Mouse (Mus musculus) embryonic fibroblast, embryonic 13.5 days (primary cell): Measurements from ENCODE around the gene Cd247. TPM values are rescaled to one million over a fixed set of nuclear protein-coding genes. Genes with fewer than 3 reads are reported as not detected.

Source experiments
- H3K27ac ChIP-seq: 2 replicates; pipeline ENCODE4 v1.5.1; 2012; ENCODE audit warnings: low read length, control low read depth, inconsistent platforms; ENCODE audit not compliant: insufficient read depth
- H3K4me1 ChIP-seq: 2 replicates; pipeline ENCODE4 v1.6.1; 2011; ENCODE audit warnings: low read length; ENCODE audit not compliant: control insufficient read depth, insufficient read depth
- H3K4me3 ChIP-seq: 2 replicates; pipeline ENCODE4 v1.5.1; 2011; ENCODE audit warnings: mild to moderate bottlenecking, control low read depth, low read length; ENCODE audit not compliant: insufficient read depth
- CTCF ChIP-seq: IDR thresholded peaks from 2 replicates; pipeline ENCODE4 v1.5.1; 2011; ENCODE audit warnings: mild to moderate bottlenecking, control low read depth, low read length, moderate library complexity, borderline replicate concordance; ENCODE audit not compliant: insufficient read depth
- POLR2A ChIP-seq: IDR thresholded peaks from 2 replicates; pipeline ENCODE4 v1.6.1; 2011; ENCODE audit warnings: low read depth, mild to moderate bottlenecking, control low read depth, low read length, moderate library complexity
- polyA plus RNA-seq: library from polyadenylated mRNA; stranded (reverse); fragments of >200 nt; gene quantifications from 2 replicates; pipeline ENCODE4 v1.2.4, GENCODE M21; 2011; ENCODE audit warnings: low read depth; ENCODE audit not compliant: missing spikeins, insufficient read length

Cd247 gene
- polyA plus RNA-seq, 1 experiment = not detected

DNA sequence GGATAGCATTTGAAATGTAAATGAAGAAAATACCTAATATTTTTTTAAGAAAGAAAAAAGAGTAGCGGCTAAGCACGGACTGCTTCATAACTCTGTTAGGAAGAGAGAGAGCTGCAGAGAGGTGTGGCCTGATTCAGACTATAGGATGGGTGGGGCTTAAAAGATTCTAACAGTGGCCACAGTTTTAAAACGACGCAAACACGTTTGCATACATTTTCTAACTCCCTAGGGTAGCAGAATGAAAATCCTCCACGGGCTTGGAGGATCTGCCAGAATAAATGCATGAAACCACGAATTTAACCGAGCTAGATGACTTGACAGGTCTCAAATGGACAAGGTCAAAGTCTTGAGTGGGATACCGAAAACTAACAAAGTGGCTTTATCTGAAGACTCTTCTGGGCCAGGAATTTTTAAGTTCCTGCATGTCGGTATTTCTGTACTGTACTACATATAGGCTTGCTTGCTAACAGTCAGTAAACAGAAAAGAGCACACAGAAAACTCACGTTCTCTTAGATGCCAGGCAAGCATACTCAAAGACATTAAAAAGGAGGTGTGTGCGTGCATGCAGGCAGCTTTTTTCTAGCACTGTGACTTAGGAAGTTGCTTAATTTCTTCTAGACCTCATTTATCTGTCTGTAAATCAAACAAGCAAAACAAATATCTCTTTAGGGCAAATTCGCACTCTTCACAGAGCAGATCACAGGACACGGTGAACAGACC, 25.4 kb upstream of the Cd247 start:
- peak overlapping the region; percentile 7; the same call in 1 of the 2 replicates for H3K4me3 ChIP-seq
- no peak for TF ChIP-seq CTCF
- TF ChIP-seq POLR2A = no peak
- H3K4me1 ChIP-seq = no peaks in the 10 kb centered on the region; the same call in 1 of the 2 replicates
- H3K27ac ChIP-seq = no peak overlapping the region

DNA sequence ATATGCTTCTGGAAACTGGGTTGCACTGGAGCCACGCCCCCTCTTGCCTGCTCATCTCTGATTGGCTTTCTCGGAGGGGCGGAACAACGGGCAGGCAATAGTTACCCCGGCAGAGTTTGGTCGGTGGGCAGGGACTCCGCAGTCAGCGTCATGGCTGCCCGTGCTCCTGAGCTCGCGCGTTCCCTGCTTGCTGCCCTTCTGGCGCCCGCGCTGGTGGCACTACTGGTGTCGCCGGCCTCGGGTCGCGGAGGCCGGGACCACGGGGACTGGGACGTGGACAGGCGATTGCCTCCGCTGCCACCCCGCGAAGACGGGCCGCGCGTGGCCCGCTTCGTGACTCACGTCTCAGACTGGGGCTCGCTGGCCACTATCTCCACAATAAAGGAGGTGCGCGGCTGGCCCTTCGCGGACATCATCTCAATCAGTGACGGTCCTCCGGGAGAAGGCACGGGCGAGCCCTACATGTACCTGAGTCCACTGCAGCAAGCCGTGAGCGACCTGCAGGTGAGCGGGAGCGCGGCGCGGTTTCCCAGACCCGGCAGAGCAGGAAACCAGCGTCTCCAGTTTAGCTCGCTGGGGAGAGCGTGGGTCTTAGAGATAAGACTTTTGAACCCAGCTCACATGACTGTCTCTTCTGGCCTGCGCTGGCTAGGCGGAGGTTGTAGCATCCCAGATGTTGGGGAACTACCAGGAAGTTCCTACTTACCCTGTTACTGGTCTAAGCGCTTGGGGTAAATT, 24.7 kb upstream of the Cd247 start, which contains the start of gene Creg1:
Creg1 (plus strand) TSS at position 112 of the 738 bp plus-strand sequence.
- Histone ChIP-seq H3K4me1 (no peaks in the 10 kb centered on the region; the same call in 1 of the 2 replicates), H3K27ac (no peak within 1 kb of the TSS), H3K4me3 (peak within 1 kb of the TSS; percentile 73)
- peak; percentile 92 for TF ChIP-seq POLR2A
- no peak for TF ChIP-seq CTCF

DNA sequence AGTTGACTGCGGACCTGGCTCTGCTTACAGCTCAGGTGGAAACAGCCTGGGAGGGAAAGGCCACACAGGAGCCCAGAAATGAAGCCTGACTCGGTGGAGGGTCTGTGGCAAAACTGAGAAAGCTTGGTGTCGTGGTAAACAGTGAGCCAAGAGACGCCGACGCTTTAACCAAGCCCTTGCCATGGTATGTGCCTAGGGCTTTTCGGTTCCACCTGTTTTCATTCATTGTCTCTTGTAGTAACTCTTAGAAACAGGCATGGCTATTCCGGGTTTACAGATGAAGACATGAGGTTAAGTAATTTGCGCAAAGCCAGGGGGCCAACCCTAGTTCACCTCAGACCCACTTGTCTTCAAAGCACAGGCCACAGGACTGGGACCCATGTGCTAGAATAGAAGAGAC, 23.9 kb upstream of the Cd247 start:
- TF ChIP-seq CTCF (no peak), POLR2A (no peak)
- Histone ChIP-seq H3K4me1 (no peaks in the 10 kb centered on the region; the same call in 1 of the 2 replicates), H3K4me3 (peak overlapping the region; percentile 73), H3K27ac (no peak overlapping the region)

DNA sequence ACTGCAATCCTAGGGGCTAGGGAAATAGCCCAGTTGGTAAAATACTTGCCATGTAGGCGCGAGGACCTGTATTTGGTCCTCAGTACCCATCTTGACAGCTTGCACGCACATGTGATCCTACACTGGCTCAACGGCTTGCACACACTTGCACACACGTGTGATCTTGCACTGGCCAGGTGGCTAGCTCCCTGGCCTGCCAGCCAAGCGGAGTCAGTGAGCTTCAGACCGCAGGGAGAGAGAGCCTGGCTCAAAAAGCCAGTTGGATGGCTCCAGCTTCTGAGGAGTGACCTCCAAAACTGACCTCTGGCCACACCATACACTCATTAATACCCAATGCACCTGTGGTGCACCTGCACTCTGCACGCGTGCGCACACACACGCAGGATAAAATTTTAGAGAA, 23.4 kb upstream of the Cd247 start:
- H3K4me1 ChIP-seq = no peaks in the 10 kb centered on the region; the same call in 1 of the 2 replicates
- H3K4me3 ChIP-seq = no peak overlapping the region
- H3K27ac ChIP-seq = no peak overlapping the region
- TF ChIP-seq POLR2A = no peak
- no peak for TF ChIP-seq CTCF

DNA sequence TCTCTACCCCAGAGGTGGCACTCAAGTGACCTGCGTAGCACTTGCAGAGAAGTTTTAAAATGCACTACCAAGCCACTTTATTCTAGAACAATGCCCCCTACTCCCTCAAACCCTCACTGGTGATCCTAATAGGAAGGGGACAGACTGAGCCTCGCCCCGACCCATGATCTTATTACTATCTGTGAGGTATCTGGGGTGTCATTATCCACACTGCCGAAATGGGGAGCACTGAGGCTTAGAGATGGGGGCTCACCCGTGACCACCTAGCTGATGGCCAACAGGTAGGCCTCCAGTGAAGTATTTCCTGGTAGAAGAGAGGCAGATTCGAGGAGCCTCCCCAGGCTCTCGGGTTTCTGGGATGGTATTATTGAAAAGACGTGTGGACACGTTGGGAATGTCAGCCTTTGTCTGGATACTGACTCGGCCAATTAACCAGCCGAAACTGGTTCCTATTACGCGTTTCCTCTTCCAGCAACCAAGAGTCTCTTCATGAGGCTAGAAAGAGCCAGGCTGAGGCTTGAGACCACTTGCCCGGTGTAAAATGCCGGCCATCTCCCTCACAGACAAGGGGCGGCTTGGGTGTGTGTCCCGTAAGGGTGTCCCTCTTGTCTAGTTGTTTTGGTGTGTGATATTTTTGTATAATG, 22.7 kb upstream of the Cd247 start:
- Histone ChIP-seq H3K4me3 (no peak overlapping the region), H3K4me1 (no peaks in the 10 kb centered on the region; the same call in 1 of the 2 replicates), H3K27ac (no peak overlapping the region)
- TF ChIP-seq CTCF (no peak), POLR2A (no peak)

DNA sequence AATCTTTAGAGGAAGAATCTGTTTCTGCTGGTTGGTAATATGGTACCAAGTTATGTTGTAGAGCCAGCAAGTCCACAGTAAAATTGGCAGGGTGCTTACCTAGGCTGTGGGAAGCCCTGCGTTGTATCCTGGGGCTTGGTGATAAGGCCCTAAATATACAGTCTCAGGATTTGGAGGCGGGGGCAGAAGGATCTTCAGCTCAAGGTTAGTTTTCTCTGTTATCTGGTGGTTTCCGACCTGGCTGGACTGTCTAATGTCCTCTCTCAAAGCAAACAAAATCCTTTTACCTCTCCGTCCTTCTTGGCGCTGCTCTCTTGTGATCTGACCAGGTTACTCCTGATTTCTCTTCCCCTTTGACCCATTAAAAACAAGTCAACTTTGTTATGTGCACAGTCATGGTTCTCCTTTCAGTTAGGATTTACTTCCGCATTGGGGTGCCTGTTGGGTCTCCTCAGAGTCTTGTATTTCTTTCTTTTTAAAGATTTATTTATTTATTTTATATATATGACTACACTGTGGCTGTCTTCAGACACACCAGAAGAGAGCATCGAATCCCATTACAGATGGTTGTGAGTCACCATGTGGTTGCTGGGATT, 22.1 kb upstream of the Cd247 start:
- no peaks in the 10 kb centered on the region; the same call in 1 of the 2 replicates for H3K4me1 ChIP-seq
- no peak overlapping the region for H3K27ac ChIP-seq
- TF ChIP-seq CTCF = no peak
- TF ChIP-seq POLR2A = no peak
- no peak overlapping the region for H3K4me3 ChIP-seq

DNA sequence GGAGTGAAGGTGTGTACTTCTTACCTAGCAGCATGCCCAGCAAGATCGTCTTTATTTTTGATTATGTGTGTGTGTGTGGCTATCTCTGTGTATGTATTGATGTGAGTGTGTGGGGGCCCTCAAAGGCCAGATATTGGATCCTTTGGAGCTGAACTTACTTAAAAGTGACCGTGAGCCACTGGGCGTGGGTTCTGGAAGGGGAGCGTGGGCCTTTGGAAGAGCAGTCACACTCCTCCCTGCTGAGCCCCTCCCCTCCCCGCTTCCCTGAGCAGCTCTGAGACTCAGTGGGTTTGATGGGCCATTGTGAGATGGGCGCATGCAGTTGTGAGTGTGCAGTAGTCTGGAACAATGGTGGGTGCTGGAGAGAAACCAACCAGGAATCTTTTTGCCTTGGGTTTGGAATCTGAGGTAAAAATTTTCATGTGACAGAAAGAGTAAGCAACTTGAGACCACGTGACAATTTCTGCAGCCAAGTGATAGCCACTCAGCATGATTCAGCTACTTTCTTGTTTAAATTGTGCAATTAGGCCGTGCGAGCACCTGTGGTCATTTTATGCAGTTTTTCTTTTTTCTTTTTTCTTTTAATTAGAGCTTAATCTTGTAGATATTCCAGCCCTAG, 19.5 kb upstream of the Cd247 start:
- TF ChIP-seq POLR2A (no peak), CTCF (no peak)
- no peak overlapping the region for H3K4me3 ChIP-seq
- no peaks in the 10 kb centered on the region; the same call in 1 of the 2 replicates for H3K4me1 ChIP-seq
- H3K27ac ChIP-seq = no peak overlapping the region

DNA sequence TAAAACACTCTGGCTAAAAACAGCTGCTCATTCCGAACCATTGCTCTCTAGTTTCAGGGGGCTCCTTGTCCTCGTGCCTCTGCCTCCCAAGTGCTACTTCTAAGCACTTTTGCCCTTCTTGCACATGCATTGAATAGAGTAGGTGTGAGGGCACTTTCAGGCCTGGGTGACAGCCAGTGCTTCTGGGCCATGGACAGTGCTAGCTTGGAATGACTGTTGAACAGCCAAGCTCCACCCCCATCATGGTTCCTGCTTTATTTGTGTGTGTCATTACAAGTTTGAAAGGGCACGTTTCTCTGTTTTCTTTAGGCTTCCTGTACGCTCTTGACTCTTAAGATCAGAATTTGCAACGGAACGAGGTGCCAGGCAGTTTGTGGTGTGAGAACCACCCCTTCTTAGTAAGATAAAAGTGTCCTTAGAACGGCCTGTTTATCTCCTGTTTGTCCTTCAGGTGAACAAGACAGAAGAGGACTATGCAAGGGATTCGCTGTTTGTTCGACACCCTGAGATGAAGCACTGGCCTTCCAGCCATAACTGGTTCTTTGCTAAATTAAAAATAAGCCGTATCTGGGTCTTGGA, 18.2 kb upstream of the Cd247 start:
- Histone ChIP-seq H3K27ac (no peak overlapping the region), H3K4me3 (no peak overlapping the region), H3K4me1 (no peaks in the 10 kb centered on the region)
- TF ChIP-seq CTCF = no peak
- TF ChIP-seq POLR2A = no peak

DNA sequence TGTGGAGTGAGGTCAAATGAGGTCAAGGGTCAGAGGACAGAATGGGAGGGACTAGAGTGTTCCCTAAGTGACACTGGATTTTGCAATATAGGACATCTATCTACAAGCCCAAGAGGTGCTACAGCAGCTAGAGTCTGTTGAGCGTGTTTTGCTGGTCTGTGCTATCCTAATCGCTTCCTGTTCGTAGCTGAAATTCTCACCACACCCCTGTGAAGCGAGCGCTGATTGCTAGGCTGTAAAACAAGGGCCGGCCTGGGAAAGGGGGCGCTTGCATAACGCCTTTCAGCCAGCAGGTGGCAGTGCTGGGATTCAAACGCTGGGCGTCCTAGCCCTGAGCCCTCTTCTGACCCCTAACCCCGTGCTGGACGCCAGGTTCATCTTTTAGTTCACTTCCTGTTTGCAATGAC, 17.0 kb upstream of the Cd247 start:
- Histone ChIP-seq H3K27ac (no peak overlapping the region), H3K4me3 (no peak overlapping the region), H3K4me1 (0 out of 2 replicates have a peak, but pooled peaks cover 2% of the 10 kb centered on the region)
- TF ChIP-seq POLR2A (no peak), CTCF (peak; percentile 69)

DNA sequence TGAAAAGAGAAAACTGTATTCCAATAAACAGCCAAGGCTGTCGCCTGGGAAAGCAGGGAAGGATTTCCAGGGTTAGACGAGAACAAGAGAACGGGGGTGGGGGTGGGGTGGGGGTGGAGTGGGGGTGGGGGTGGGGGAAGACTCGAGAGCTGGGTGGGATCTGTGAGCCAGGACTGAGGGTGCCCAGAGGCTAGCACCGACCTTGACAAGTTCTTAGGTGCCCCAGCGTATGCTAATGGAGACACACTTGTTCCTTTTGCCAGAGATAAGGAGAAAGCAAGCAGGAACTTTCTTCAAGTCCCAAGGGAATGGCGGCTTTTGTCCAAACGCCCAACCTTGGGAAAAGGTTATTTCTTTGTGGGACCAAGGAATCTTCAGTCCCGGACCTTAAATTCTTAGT, 16.5 kb upstream of the Cd247 start:
- Histone ChIP-seq H3K4me3 (no peak overlapping the region), H3K27ac (no peak overlapping the region), H3K4me1 (0 out of 2 replicates have a peak, but pooled peaks cover 2% of the 10 kb centered on the region)
- TF ChIP-seq CTCF (no peak), POLR2A (no peak)
